Mouse (Mus musculus): ENCODE data around the gene Hoxc12. TPM values are rescaled to one million over a fixed set of nuclear protein-coding genes. Genes with fewer than 3 reads are reported as not detected.

Gene Hoxc12
- not detected for total RNA-seq (2021)
- long read RNA-seq, experiment 1, result 0 reads
- long read RNA-seq, experiment 2, result 0 reads

DNA sequence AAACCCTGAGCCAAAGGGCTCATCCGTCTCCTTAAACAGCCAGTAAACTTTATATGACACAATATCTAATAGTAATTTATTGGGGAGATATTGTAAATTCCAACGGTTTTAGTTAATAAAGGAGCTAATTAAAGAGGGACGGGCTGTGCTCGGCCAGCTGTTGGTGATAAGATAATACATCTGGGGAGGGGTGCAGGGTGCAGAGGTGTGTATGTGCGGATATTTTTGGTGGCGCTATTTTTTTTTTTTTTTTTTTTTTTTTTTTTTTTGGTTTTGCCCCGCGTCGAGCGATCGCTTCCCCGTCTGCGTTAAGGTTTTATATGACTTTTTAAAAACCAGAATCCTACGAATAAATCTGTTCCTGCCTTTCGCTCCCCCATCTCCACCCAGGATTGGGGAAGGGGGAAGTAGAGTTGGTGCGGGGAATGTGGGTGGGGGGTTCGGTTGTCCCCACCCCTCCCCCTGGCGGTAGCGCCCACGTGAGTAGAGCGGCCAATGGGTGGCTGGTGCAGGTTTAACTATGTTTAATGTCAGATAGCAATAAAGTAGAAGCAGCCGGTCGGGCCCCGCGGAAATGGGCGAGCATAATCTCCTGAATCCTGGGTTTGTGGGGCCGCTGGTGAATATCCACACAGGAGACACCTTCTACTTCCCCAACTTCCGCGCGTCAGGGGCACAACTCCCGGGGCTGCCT is at the start of gene Hoxc12:
Gene Hoxc12, plus strand, starts transcription at position 479 of the 694 bp plus-strand sequence.
- intact Hi-C loops (cut with DNase I), result loop anchor here (5.0 kb wide), 1 partner anchor 149 kb away; no protein-coding TSS in a partner anchor
- no peak for DNase-seq

DNA sequence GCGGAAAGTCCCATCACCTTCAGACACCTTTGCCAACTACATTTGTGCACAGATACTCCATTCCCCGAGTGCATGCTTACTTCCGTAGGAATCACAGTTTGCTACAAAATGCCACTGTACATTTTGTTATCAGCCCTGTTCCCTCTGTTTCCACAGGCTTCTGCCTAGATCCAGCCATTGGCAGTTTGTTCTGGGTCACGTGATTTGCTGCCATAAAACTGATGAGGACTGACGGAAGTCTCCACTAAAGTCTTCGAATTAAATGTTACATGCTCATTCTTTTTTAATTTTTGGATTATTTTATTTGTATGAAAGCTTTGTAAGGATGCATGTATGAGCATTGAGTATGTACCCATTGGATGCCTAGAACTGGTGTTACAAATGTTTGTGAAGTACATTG is 41.4 kb upstream of the Hoxc12 start:
- intact Hi-C loops (cut with DNase I), result loop anchor here (5.0 kb wide), 1 partner anchor 83 kb away; no protein-coding TSS in a partner anchor
- DNase-seq, result no peak

DNA sequence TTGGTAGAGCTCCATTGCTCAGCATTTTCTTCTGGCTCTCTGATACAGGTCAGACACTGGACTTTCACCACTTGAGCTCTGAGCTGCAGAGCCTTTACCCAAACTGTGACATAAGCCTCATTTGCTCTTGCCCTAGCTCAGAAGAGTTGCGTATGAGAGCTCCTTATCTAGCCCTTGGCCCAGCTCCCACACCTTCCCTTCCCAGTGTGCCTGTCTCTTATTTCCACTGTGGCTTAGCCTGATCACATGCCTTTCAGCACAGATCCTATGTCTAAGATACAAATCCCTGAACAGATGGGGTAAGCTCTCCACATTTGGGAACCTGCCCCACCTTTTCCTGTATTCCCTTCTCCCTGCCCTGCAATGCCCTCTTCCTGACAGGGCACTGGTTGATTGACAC is 31.6 kb upstream of the Hoxc12 start:
- intact Hi-C loops (cut with DNase I), result no loop called here

GRCm38 (mm10) chr15:102909536-102909935 is 27.0 kb upstream of the Hoxc12 start:
- DNase-seq, result no peak
- intact Hi-C loops (cut with DNase I), result no loop called here

More for the DNA sequence above, 31.6 kb upstream of the Hoxc12 start:
- no peak for DNase-seq

DNA sequence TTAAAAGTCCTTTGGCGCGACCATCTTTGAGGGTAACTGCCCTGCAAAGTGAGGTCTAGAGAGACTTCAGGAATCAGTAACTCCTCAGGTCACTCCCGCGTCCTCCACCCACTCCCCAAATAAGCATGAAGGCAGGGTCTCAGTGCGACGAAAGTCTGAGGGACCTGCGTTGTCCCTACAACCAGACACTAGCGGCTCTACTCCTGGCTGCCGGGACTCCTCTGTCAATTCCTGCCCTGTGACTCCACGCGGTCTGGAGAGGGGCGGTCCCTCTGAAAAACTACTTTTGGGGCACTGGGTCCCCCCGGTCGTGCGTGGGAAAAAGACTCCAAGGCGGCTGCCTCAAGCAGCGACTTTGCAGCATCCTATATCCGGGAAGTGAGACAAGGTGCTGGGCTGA is 26.5 kb upstream of the Hoxc12 start:
- intact Hi-C loops (cut with DNase I), result no loop called here
- no peak for DNase-seq

- intact Hi-C loops (cut with DNase I), result no loop called here
- DNase-seq, result no peak
These were observed 26.0 kb upstream of the Hoxc12 start for GRCm38 (mm10) chr15:102910496-102911095.

DNA sequence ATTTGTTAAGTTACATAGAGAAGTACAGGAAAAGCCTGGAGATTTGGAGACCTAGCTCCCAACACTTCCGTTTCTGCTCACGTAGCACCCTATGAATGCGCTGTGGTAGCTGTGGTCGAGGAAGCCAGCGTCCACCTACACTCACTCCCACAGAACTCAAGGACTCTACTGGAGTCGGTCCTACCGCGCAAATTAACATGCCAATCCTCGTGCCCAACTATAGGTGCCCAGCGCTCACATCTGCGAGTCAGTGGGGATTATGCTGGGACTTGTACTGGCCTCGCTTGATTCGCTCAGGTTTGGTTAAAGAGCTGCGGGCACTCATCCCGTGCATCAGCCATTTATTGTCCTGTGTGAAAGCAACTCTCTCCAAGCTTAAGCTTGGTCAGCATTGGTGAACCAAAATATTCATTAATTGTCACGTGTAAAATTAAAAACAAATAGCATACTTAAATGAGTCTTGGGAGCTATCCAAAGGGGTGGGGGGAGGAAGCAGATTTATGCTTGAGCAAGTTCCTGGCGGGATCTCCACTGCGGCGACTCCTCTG is 23.4 kb upstream of the Hoxc12 start:
- no peak for DNase-seq
- intact Hi-C loops (cut with DNase I), result no loop called here

DNA sequence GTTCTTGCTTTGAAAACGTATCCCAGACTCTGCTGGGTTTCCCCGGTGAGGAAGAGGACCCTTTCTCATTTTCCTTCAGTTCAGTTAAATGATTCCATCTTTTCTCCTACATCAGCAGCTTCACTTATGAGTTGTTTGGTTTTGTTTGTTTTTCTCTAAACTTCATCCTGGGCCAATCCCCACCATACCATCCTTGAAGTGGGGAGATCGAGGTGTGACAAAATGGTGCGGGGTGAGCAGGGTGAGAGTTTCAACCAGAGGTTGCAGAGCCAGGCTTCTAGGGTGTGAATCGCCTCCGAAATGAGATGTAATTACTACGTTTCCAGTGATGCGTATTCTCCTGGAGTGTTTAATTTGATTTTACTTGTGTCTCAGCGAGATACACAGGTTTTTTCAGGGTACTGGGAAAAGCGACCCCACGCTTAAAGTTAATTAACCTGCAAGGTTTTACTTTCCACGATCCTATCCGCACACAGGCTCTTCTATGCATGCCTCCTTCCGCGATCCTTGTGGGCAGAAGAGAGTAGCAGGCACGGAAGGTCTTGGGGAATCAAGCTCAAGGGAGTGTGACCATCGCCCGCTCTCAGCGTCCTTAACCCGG is 18.5 kb upstream of the Hoxc12 start:
- DNase-seq, result no peak
- intact Hi-C loops (cut with DNase I), result no loop called here

DNA sequence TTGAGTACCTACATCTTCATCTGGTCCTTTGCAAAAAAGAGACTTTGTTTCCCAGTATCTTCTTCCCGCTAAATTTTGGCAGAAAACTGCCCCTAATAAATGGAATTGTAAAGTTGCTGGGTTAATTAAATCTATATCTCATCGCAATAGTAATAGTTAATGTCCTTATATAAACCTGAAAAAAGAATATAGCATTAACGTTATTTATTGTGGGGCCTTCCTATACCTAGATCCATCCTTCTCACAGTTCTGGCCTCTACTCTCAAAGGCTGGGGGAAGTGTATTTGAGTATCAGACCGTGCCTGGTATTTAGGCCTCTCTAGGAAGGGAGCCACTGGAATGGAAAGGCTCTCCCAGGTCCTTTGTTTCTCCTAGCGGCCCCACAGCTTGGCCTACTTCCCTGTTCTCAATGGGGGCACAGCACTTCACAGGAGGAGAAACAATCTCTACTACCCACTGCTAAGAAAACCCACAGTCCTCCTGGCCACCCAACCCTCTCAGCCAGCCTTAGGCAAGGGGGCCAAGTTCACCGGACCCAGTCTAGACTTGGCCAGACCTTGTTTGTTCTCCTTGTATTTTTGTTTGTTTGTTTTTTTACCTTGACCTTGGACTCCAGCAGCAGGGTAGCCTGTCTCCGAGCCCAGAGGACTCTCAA is 17.8 kb upstream of the Hoxc12 start:
- DNase-seq, result no peak
- intact Hi-C loops (cut with DNase I), result no loop called here

DNA sequence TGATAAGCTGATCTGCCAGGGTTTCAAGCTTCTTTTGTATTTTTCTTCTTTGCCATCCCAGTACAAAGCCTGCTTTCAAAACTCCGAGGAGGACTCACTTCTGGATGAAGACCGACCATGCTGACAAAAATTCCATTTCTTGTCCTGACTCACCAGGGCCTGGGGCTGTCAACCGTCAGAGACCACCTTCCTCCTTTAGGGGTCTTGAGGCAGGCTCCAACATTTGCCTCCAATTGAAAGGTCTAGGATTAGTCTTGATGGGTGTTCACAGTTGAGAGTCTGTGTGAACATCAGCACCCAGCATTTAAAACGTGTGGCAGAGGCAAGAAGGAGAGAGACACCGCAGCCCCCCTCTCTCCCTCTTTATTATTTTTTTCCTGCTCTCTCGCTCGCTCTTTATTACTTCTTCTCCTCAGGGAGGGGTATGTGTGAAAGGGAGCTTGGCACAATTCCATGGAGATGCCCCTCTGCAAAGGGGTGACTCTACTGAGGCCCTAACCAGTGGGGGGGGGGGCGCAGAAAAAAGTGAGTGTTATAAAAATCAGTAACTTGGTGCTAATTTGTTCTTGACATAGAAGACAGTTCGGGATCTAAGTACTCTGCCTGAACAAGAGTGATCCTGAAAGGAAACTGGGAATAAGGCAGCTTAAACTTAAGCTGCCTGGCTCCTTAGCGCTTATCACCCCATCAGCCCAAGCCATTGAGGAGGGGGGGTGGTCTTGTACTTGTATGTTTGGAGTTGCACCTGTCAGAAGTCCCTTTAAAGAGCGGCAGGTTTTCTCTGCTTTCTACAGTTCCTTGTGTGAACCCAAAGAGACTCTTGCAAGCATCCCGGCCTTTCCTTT is 17.0 kb upstream of the Hoxc12 start:
- intact Hi-C loops (cut with DNase I), result no loop called here
- DNase-seq, result no peak

GRCm38 (mm10) chr15:102920619-102921018 is 15.9 kb upstream of the Hoxc12 start:
- peak; percentile 65 to 69 for DNase-seq
- intact Hi-C loops (cut with DNase I), result no loop called here

- intact Hi-C loops (cut with DNase I), result no loop called here
- DNase-seq, result no peak
These were observed 15.2 kb upstream of the Hoxc12 start, which contains the start of gene Hoxc13 for GRCm38 (mm10) chr15:102921053-102922011. TSS of gene Hoxc13 (plus strand) at chr15:102921103.

DNA sequence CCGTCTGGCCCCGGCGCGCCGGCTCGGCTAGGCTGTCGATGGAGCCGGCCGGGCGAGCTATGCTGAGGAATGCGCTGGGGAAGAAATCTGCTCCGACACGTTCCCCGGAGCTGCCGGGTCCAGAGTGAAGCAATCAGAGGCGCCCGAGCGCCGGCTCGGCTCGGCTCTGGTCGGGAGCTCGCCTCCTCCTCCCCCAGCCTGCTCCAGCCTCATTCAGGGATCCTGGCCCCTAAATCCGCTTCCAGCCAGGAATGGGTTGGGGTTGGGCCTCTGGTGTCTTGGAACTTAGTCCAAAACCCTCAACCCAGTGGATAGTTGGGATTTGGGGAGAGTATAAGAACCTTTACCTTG is 14.6 kb upstream of the Hoxc12 start:
- intact Hi-C loops (cut with DNase I), result no loop called here
- DNase-seq, result no peak

- intact Hi-C loops (cut with DNase I), result no loop called here
- DNase-seq, result no peak
These were observed 13.7 kb upstream of the Hoxc12 start for GRCm38 (mm10) chr15:102922636-102923500.

- intact Hi-C loops (cut with DNase I), result no loop called here
- DNase-seq, result no peak
These were observed 9.4 kb upstream of the Hoxc12 start for GRCm38 (mm10) chr15:102927032-102927645.

DNA sequence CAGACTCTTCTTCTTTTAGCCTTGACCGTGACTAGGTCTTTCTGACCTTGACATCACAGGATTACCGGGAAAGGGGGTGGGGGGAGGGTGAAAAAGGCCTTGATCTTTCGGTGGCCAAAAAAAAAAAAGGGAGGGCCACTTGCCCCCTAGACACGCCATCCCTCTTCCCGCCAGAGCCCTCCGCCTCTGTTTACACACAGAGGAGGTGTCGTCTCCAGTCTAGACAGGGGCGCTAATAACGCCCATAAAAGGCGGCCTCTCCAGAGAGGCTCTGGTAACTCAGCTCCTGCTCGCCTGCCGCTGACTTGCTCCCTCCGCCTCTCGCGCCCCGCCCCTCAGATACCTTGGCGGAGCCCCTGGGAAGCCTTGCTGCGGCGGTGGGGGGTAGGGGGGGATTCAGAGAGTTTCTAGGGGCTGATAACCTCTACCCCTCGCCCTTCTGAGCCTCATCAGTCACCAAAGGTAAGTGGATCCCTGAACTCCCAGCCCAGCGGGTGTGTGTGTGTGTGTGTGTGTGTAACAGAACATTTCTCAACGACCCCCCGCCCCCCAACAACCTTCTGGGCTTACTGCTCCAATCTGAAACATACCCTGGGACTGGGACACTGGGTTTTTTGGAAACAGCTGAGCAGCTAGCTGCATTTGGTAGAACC is 4.7 kb upstream of the Hoxc12 start:
- DNase-seq, result no peak
- intact Hi-C loops (cut with DNase I), result no loop called here

- DNase-seq, result no peak
- intact Hi-C loops (cut with DNase I), result no loop called here
These were observed 2.1 kb upstream of the Hoxc12 start for GRCm38 (mm10) chr15:102934438-102934837.

Measured in gastrocnemius, postnatal 36 days (tissue).